Mouse (Mus musculus) small intestine, adult 2 months (tissue): ENCODE results near the gene Nckipsd.

Experiments
- CTCF ChIP-seq: fragments of 200-500 bp; IDR thresholded peaks from 2 replicates; pipeline ENCODE4 v1.5.1; 2012; ENCODE audit warnings: low read depth, mild to moderate bottlenecking, control low read depth, inconsistent platforms, low read length, moderate library complexity, mixed read lengths; ENCODE audit not compliant: insufficient replicate concordance, insufficient read length; ENCODE audit errors: extremely low read depth
- POLR2A ChIP-seq: fragments of 200-500 bp; IDR thresholded peaks from 2 replicates; pipeline ENCODE4 v1.6.1; 2012; ENCODE audit warnings: low read depth, mild to moderate bottlenecking, control low read depth, inconsistent platforms, low read length, moderate library complexity

DNA sequence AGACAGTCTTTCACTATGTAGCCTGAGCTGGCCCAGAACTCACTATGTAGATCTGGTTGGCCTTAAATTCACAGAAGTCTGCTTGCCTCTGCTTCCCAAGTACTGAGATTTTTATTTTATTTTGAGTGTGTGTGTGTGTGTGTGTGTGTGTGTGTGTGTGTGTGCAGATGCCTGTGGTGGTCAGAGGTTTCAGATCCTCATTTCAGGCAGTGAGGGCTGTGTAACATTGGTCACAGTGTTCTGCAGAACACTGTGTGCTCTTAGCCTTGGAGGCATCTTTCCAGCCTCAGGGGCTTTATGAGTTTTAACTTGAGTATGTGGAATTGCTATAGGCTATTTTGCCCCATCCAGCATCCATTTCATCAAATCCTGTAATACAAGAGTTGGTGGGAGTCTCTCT lies 46.6 kb upstream of the Nckipsd start:
- no peak for TF ChIP-seq CTCF
- no peak for TF ChIP-seq POLR2A
